Mouse (Mus musculus) c-Kit-negative CD71-positive TER-119-positive erythroid progenitor cells, embryonic 14.5 days (primary cell): ENCODE measurements around the gene Mical2.

Experiments used
- DNase-seq: peaks from one replicate; pipeline ENCODE4 v3.0.0-alpha.2; 2013; ENCODE audit warnings: low read depth, low spot score

Mical2 gene

DNA sequence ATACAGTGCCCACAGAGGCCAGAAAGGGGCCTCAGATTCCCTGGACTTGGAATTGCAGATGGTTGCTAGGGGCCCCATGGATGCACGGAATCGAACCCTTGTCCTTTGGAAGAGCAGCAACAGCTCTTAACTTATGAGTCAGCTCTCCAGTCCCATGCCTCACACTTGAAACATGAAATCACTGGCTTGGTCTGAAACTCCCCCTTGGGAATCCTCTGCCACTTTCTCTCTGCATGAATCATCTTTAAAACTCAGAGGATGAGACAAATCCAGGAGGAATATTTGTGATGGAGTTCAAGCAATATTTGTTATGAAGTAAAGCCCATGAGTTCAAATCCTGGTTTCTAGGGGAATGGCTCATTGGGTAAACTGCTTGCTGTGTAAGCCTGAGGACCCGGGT is 172.1 kb downstream of the Mical2 start:
- no peak for DNase-seq

DNA sequence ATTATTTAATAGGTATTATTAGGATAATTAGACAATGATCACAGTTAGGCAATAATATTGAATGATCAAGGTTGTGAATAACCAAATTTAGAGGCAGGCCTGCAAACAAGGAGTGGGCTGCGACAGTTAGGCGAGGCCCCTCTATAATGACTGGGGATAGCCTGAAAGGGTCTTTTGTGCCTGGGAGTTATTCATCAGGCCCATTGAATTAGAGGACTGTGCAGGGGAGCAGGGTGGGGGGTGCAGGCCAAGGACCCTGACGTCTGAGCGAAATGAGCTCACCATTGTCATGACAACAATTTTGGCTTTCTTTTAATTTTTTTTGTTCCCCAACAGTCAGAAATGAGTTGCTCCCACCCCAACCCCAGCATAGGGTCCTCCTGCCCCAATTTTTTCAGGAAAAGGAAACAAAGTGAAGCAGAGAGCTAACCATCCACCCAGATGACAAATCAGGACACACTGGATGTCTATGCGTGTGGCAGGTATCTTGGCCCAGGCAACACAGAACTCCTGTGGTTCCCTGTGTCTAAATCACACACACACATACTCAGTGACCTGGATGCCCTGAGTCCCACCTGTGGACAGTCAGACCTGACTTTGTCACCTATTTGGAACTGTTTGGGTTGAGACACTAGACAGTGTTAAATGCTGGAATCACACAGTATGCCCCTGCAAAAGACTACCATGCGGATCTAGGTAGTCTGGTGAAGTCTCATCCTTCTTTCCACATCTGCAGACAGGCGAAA is 173.9 kb downstream of the Mical2 start:
- DNase-seq, result no peak

DNA sequence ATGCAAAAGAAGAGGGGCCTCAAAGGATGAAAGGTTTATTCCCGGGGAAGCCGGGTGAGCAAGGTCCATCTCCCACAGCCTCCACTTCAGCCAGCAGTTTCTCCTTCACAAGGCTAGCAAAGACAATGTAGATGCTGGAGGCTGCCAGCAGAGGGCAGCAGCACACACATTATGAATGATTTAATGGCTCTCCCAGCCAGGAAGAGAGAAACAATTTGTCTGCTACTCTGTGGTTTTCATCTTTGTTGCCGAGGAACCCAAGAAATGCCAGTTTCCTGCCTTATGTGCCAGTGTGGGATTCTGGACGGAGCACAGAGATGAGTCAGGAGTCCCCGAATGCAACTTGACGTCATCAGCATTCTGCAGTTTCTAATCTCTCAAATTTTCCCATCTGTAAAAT is 174.5 kb downstream of the Mical2 start:
- DNase-seq, result no peak

GRCm38 (mm10) chr7:112405061-112405460 is 179.4 kb downstream of the Mical2 start:
- no peak for DNase-seq

DNA sequence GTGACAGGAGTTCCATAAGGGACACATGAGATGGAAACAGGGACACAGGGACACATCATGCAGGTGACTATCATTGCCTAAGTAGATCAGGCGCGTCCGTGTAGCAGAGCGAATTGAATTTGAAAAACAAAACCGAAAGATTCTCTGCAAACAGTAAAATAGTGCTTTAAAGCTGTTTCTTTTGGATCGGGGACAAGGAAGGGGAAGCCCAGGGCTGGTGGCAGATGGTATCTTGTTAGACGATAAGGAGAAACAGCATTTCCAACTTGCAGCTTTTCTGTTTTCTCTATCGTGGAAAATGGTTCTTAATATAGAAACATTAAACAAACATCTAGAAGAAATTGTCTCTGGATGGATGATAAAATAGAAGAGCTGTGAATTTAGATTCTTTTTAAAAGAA is 179.9 kb downstream of the Mical2 start:
- DNase-seq, result no peak

DNA sequence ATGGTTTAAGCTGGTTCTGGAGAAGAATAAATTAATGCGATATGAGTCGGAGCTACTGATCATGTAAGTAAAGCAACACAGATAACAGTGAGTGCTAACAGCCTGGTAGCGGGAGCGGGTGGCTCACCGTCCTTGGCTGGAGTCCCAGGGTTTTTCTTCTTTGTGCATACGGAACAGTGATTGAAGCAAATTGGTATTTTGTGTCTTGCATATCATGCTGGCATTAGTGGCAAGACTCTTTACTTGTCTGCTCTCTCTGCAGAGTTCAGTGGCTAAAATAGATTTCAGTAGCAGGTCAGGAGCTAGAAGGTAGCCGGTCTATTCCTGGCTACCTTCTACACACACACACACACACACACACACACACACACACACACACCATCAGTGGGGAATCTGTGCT is 181.9 kb downstream of the Mical2 start:
- DNase-seq, result no peak

GRCm38 (mm10) chr7:112409991-112410390 is 184.3 kb downstream of the Mical2 start:
- no peak for DNase-seq

DNA sequence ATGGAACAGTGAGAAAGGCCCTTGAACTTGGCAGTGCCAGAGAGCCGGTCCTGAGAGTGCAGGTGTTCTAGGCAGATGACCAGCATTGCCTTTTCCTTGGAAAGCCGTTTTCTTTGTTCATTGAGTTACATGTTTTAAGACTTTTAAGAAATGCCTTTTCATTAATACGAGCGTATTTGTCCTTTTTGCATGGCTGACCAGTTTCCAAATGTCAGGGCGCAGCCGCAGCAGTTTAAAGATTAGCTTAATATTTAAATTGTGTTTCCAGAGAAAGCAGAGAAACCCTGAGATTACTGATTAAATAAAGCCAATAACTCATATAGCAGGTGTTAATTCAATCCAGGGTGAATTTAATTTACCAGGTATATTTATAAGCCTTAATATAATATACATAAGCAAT is 187.6 kb downstream of the Mical2 start:
- no peak for DNase-seq

- DNase-seq, result no peak
Measured at GRCm38 (mm10) chr7:112416058-112416526, 190.4 kb downstream of the Mical2 start.

- no peak for DNase-seq
Measured at GRCm38 (mm10) chr7:112416730-112417513, 191.3 kb downstream of the Mical2 start.

DNA sequence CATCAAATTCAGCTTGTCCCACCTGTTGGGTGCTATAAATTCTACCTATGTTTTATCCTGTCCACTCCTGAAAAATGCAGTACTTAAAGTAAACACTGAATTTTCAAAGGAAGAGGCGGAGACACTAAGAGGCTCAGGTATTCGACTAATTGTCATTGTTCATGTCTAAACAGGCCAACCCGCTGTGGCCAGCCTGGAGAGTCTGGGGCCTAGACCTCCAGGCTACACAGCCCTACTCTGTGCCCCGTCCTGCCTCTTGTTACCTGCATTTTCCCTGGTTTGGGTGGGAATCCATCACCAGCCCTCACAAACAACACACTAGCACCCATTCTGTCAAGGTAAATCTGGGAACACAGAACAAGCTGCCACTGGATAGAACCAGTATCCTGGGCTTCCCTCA is 191.9 kb downstream of the Mical2 start:
- DNase-seq, result no peak

GRCm38 (mm10) chr7:112423438-112423837 is 197.8 kb downstream of the Mical2 start:
- no peak for DNase-seq

- no peak for DNase-seq
Measured at GRCm38 (mm10) chr7:112426811-112427210, 201.2 kb downstream of the Mical2 start.

DNA sequence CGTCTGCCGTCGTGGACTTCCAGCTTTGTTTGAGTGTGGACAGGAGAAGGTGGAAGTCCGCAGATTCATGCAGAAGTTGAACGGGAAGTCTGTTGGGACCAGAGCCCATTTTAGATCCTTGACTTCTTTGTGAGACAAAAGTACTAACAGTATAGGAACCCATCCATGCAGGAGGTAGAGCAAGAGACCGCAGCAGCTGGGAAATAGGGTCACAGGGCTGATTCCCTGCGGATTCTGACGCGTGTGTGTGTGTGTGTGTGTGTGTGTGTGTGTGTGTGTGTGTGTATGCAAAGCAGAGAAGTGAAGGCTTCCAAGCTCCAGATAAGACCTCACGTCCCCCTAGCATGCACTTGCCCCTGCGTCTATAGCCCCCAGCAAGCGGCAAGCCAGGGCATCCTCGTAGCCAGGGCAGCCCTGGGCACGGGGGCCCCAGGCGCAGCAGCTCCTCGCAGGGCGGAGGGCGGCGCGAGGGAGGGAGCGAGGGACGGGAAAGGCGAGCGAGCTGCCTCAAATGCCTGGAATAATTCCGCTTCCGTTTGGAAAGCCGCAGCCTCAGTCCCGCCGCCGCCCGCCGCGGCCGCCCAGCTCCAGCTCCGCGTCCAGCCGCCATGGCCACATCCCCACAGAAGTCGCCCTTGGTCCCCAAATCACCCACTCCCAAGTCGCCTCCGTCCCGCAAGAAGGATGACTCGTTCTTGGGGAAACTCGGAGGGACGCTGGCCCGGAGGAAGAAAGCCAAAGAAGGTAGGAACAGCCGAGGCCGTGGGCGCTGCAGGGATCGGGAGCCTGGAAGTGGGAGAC is 201.9 kb downstream of the Mical2 start, which contains the start of gene Parva:
Gene Parva, plus strand, starts transcription at position 149 of the 801 bp plus-strand sequence.
- no peak for DNase-seq

GRCm38 (mm10) chr7:112428158-112428535 is 202.5 kb downstream of the Mical2 start:
- no peak for DNase-seq

DNA sequence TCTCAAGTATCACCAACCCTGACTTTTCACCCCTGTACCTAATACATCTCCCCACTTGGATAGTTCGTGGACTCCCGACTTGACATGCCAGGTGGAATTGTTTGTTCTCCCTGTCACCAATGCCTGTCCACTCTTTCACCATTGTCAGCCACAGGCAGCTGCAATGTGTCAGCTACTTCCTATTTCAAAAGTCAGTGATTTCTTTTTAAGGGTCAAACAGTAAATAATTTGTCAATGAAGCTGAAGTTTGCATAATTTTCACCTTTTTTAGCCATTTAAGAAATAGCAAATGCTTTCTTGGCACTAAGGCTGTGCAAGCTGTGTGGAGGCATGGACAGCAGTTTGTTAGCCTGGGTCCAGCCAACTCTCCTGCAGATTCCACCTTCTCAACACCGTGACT is 214.2 kb downstream of the Mical2 start:
- DNase-seq, result no peak

DNA sequence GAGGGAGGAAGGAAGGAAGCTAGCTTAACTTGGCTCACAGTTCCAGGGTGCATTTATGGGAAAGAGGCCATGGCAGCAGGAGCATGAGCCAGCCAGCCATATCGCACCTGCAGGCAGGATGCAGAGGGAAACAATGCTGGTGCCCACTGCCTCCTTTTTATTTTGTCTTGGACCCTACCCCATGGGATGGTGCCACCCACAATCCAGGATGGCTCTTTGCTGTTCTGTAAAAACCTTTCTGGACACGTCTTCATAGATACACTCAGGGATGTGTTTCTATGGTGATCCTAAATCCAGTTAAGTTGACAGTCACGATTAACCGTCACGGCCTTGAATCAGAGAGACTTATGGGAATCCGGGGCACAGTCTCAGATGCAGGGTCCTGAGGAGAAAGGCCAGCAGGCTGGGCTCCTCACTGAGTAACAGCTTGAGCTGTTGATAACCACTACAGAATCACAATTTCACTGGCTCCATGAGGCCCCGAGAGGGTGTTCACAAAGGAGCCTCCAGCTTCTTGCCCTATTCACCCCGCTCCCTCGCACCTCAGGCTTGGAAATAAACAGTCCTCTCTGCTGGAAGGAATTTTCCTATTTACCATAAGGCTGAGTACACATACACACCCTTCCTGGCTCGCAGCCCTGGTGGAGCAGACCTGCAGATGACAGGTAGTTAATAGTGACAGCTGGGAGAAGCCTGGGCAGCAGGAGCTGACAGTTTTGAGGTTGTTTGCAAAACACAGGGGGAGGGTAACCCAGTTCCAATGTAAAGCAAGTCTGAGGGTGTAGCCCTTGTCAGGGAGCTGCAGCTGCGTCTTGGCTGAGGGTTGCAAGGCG is 218.7 kb downstream of the Mical2 start:
- DNase-seq, result no peak

DNA sequence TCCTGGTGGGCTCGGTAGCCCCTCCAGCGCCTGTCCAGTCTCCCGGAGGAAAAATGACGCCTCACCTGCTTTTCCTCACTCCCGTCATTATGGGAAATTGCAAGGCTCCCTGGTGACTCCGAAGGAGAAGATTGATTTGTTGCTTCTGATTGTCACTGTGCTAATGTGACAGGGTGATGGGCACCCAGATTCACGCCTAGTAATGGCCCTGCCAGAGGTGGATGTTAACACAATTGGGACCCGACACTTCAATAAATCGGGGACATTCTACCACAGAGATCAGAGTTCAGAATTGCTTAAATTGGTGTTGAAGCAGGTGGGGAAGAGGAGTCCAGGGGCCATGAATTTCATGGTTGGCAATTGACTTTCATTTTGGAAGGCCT is 219.3 kb downstream of the Mical2 start:
- no peak for DNase-seq

GRCm38 (mm10) chr7:112446498-112446897 is 220.8 kb downstream of the Mical2 start:
- no peak for DNase-seq

DNA sequence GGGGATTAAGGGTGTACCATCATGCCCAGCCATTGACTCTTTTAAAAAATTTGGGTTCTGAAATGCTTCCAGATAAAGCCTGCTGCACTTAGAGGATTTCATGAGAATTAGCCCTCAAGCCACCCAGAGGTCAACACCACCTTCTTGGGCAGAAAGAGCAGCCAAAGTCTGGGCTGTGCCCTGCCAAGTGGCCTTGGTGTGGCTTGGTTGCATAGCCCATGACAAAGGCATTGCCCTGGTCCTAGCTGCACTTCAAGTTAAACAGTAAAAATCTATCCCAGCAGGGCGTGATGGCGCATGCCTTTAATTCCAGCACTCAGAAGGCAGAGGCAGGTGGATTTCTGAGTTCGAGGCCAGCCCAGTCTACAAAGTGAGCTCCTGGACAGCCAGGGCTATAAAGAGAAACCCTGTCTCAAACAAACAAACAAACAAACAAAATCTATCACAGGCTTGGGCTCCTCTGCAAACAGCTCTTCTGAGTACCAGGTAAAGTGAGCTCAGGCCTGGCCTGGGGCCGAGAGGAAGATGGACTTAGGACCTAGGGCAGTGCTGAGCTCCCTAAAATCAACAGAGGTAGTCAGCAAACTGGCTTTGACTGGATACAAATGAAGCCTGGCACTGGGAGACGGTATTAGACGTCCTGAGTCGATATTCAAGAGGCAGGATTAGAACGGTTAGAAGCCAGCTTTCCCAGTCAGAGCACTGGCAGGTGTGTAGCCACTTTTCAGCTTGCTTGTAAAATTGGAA is 224.5 kb downstream of the Mical2 start:
- no peak for DNase-seq

DNA sequence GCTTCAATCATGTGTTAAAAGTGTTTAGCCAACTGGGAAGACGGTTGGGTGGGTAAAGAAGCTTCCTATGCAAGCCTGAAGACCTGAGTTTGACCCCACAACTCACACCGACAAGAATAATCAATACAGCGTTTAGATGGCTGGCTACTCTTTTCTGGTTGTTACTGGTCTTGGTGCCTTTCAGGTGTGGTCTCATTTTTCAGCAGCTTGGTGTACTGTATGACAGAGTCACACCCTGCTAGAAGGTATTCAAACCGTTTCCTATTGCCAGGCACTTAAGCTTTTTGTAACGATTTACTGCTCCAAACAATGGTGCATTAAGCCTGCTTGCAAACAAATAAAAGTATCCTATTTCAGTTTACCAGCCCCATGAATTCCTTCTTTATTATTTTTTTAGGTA is 226.8 kb downstream of the Mical2 start:
- DNase-seq, result no peak
